Mouse (Mus musculus) activated CD4-positive, CD25-positive, alpha-beta regulatory T cell, adult 4 months (primary cell): Measurements from ENCODE around the gene Ccdc24. TPM values are rescaled to one million over a fixed set of nuclear protein-coding genes. Genes with fewer than 3 reads are reported as not detected.

Experiments
- ATAC-seq: one replicate; pipeline ENCODE4 v1.8.0; 2017
- polyA plus RNA-seq, 2 experiments: library from polyadenylated mRNA; unstranded; fragments of 100-300 nt; shearing (Covaris generic); gene quantifications; one replicate each; pipeline ENCODE4 v1.2.1; 2017

Gene Ccdc24
- polyA plus RNA-seq, 2 experiments from 2014 or later = not detected

DNA sequence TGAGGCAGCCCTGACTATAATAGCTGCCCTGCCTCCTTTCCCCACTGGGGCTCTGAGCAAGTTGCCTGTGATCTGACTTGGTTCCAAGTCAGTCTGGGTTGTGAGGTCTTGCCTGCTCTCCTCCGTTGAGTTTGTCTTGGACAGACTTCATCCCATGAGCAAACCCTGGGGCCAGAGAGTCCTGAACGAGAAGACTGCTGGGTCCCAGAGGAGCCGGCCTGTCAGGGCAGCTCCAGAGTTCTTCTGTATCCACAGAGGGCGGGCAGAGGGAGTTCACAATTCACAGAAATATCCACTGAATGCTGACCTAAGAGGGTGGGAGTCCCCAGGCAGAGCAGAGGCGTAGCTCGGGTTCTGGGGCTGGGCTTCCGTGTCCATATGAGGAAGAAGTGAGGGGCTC lies 21.5 kb downstream of the Ccdc24 start:
- ATAC-seq = no peak

DNA sequence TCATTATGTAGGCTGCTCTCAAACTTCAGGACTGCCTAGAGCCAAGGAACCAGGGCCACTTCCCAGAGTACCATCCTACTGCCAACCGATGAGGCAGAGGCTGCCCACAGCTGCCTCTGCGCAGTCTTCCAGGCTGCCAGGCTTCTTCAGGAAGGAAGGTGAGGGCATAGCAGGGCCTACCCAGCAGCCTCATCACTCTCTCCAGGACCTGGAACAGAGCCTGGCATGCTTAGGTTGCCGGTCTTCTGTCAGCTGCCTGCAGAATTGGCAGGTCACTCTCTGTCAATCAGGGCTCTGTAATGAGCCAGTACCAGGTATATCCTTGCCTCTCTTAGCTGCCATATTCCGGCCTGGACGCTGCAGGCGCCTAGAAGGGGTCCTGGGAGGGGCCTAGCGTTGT lies 22.2 kb downstream of the Ccdc24 start:
- no peak for ATAC-seq

DNA sequence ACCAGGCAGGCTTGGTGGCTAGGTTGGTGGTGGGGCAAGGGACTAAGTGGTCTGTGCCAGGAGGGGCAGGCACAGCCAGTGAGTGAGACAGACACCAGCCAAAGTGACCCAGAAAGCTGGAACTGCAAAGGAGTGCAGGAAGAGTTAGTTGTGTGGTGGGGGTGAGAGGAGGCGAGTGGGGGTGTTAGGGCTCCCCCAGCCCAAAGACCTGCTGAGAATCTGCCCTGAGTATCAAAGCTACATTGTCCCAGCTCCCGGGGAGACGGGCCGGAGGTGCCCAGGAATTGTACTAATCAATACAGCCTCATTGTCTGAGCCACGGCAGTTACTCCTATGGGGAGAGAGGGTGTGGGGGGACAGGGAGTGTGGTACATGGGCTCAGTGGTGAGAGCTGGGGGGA lies 22.9 kb downstream of the Ccdc24 start:
- ATAC-seq = no peak

DNA sequence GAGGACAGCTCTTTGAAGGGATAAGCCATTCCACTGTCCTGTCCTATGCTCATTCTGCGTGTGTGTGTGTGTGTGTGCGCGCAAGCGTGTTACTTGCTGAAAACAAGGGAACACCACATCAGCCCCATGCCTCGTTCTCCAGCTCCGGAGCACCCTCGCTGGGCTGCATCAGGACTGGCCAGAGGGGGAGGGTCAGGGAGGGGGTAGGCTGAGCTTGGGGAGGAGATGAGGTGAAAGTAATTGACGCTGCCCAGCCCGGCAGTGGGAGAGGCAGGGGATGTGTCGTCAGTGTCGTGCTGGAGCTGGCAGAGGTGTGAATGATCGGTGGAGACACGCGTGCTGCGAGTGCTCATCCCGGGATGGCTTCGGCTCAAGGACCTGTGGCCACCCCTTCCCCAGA lies 23.3 kb downstream of the Ccdc24 start:
- no peak for ATAC-seq

DNA sequence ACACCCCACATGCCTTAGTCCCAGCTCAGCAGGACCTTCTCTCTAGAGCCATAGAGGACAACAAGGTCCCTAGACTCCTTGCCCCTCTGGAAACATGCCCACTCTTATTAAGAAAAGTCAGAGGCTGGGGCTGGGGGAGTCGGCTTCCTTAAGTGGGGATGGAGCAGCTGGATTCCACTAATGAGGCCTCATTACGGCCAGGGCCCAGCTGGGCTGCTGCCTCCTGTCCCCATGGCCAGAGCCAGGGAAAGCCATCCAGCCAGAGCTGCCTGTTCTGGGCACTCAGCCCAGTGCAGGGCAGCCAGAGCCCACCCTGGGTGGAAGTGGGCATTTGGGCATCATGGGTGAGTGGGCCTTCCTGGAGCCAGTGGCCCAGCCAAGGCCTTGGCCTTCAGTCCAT lies 25.3 kb downstream of the Ccdc24 start:
- no peak for ATAC-seq

DNA sequence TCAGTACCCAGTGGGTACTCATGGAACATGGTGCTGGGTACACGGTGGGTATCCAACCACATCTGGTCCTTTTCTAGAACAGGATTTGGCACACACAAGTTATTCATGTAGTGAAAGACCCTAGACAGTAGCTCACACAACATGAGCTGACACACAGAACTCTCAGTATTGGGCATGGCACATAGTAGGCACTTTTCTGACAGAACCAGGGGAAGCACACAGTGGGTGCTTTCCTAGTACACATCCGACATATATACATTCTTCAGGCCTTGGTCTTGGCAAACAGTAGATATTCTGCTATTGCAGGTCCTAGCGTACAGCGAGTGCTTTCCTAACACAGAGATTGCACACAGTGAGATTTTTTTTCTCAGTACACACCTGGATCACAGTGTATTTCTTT lies 26.1 kb downstream of the Ccdc24 start:
- no peak for ATAC-seq

DNA sequence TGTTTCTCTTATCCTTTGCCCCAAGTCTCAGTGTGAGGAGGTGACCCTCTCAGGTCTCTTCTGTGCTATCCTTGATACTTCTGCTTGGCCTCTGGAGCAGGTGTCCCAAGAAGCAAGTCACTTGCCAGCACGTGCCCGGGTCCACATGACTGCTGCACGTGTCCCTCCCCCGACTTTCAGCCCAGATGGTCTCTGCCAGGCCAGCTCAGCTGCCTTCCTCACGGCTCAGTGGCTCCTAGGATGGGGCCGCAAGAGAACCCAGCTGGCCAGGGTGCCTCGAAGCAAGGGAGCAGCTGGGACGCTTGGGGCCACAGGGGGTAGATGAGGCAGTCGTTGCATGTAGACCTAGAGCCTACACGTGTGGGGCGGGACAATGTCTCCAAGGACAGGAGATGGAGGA lies 27.0 kb downstream of the Ccdc24 start:
- no peak for ATAC-seq

DNA sequence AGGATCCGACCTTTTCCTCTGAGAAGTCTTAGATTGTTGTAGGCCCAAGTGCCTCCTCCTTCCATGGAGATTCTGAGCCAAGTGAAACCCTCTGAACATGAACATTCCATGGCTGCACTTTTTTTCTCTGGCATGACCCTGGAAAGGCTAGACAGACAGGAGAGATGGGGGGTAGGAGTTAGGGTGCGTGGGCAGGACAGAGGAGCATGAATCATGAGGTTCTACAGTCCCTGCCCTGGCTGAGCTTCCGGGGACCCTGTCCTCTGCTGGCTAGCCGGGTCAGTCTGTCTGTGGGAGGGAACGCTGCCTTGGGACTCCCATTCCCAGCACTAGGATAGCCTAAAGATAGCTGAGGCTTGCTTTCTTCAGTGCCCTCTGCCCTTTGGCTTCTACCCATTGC lies 27.9 kb downstream of the Ccdc24 start:
- ATAC-seq = no peak

DNA sequence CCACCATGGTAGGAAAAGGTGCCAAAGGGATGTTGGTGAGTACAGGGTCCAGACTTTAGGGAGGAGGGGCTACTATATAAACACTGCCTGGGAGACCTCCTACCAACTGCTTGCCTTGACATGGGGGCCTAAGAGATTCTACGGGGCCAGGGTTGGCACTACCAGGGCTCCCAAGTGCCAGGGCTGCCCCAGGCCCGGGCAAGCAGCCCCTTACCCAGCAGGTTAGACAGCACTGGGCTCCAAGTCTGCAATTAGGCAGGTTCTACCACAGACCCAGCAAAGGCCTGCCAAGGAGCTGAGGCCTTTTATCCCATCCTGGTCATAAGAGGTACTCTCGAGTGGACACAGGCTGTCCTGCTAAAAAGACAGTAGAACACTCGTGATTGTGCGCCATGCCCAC lies 29.3 kb downstream of the Ccdc24 start:
- no peak for ATAC-seq

DNA sequence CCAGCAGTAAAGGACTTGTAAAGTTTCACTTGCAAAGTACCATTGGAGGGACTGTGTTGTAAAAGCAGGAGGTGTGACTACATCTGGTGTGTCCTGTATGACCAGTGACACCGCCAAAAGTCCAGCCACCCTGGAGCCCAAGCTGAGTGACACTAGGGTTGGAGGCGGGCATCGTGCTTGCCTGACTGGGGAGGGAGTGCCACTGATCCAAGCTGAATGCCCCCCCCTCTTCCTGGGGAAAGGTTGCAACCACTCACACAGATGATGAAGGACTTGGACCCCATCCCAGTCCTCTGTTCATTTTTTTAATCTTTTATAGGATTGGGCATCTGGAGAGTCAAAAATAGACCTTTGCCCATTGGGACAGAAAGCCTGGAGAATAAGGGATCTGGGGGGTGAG lies 30.8 kb downstream of the Ccdc24 start:
- no peak for ATAC-seq

DNA sequence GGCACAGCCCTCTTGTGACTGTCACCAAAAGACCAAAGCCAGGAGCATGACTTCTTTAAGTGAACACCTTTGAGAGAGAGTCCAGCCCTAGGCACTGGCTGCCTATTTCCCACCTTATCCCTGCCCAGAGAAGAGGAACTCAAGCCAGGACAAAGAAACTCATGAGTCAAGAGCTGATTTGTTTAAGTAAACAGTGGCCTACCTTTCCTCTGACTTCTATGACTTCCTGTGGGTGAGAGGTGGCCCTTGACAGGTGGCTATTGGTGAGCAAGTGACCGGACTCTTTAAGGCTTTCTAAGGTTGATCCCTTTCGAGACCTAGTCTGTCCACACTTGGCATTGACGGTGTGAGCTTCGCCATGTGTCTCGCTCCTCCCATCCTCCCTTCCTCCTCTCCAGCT lies 31.5 kb downstream of the Ccdc24 start:
- ATAC-seq = no peak

DNA sequence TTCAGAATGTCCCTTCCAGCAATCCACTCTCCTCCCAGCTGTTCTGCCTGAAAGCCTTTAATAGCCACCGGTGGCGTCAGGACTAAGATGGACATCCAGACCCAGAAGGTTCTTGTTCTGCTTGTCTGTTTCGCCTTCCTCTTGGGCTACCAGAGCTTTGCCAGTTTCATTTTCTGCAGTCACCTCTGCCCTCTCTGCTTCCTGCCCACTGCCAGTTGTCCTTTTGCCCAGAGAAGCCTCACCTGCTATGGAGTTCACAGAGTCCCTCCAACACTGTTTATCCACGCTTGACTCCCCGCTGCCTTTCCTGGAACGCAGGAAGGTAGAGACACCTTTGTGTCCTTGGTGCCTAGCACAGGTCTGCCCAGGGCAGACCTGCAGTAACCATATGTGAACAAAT lies 33.0 kb downstream of the Ccdc24 start:
- no peak for ATAC-seq

DNA sequence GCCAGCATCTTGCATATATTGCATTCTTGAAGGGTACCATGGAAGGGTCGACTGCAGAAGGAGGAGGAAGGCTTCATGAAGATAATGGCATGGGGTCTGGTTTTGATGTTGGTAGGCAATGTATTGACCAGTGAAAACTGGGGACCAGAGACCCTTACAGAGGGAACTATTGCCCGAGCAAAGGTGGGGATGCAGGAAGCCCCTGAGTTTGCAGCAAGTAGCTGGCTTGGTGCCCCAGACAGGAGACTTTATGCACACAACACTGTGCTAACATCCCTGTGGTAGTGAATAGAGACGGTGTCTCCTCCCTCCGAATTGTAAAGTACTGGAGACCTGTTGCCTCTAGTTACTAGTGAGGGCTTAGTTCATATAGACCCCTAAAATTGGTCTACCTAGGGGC lies 35.1 kb downstream of the Ccdc24 start:
- ATAC-seq = no peak

DNA sequence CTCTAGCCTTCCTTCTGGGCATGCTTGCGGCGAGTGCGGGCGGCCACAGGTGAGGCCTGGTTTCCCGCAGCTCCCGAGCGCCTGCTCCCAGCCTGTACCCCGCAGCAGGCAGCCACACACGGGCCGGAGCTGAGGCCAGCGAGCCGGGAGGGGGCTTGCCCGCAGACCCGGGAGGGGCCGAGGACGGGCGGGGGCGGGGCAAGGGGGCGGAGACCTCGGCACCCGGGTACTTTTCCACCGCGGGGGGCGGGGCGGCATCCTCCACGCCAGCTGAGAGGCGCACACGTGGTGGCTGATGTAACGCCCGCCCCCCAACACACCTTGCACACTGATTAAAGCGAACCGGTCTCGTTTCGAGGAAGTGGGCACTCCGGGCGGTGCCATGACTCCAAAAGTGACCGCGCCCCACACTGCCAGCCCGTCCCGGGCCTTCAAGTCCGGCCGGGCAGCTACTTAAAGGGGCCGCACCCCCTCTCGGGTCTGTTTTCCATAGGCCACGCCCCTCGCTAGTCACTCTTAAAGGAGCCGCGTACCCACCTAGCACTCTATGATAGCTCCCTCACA lies 36.1 kb downstream of the Ccdc24 start:
- ATAC-seq = peak; percentile 78

DNA sequence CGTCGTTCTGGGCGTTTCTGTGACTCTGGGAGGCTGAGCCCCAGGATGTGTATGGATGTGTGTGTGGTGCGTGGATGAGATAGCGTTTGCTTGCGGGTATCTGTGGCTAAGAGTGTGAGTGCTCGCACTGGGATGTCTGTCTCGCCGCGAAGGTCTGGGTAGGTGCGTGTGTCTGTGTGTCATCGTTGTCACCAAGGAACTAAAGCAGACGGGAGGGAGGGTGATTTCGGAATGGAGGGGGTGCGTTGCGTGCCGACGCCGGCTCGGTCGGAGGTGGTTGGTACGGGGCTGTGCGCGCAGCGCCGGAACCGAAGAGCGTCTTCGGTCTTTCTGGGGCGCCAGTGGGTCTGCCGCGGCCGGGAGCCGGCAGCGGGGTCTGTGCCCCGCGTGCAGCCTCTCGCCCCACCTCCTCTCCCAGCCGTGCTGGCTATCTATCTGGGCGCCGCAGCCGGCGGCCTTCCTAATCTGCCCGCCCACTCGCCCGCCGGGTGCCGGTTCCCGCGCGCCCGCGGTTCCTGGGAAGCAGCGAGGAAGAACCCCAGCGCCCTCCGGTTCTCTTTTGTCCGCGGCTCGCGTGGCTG lies 36.7 kb downstream of the Ccdc24 start:
- peak; percentile 17 for ATAC-seq

DNA sequence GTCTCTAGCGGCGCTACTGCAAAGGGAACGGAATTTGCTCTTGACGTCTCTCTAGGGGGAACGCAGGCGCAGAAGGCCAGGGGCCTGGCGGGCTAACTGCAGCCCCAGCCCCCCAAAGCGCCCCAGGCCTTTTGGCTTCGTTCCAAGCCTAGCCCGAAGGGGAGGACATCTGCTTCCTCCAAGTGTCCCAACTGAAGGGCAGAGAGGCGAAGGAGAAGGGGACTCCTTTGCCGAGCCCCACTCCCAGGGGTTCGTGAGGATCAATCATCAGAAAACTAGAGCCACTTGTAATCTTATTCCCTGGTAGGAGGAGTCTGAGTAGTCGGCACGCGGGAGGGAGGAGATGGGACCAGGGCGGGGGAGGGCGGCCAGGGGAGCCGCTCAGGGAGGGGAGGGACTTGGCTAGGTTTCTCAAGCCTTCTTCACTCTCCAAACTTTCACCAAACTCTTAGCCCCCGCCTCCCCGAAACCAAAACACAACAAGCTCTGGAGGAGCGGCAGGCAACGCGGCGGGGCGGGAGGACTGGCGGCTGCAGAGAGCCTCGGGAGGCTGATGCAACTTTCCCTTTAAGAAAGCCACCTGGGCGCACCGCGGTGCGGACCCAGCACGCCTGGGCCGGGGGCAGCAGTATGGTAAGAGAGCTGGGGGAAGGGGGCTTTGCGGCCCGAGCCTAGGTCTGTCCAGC lies 37.4 kb downstream of the Ccdc24 start:
- ATAC-seq = peak; percentile 4

DNA sequence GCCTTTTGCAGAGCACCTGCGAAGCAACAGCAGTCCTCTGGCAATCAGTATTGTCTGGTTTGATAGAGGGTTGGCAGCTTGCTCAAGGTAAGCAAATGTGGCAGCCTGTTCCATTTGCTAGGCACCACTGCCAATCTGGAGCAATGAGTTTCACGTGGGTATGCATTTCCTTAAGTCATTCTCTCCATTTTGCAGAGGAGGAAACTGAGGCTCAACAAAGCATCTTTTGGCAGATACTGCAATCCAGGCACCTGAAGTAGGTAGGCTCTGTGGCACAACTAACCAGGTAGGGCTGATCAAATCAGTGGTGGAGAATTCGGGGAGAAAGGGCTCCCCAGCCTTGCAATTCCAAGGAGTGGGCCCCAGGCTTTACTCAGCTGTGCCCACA lies 37.9 kb downstream of the Ccdc24 start, which contains the start of gene Slc6a9:
Slc6a9 (plus strand) TSS at position 50 of the 388 bp plus-strand sequence.
- ATAC-seq = no peak

DNA sequence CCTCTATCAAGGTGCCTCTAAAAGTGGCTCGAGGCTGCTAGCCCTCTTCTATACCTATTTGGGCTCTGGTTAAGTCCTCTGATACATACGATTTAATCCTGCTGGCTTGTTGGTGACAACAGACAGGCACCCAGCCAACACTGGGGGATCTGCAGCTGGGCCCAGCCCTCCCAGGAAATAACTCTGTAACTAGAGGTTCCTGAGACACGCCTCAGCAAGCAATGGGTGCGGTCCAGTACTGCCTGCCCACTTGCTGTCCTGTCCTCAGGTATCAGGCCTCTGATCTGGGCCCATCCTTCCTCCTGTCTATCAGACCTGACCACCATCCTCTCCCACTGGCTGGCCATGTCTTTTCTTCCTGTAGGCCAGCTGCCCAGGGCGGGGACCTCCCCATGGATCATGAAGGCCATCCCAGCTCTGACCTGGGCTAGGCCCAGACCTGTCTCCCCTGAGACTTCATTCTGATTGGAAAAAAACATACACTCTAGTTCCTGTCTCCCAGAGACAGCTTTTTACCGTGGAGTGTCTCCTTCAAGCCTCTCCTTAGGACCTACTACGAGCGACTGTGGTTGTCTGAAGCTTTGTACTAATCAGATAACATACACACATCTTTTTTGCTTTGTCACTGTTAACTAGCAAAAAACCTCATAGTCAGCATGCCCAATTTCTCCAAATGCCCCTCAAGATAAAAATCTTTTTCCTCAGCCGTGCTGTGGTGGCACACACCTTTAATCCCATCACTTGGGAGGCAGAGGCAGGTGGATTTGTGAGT lies 40.3 kb downstream of the Ccdc24 start:
- ATAC-seq = no peak

DNA sequence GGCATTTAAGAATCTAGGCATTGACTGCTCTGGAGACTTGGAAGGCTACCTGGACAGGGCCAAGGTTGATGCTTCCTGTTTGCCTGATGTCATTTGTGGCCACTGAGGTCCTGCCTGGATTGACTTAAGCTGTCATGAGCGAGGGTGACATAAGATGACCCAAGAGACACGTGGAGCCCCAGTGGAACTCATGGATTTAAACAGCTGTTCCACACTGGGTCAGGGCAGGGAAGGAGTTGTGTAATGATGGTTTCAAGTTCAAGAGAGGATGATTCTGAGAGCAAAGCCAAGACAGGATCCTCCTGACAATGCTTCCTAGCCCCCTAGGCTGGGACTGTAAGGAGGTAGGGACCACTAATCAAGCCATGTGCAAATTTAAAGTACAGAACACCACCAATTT lies 40.9 kb downstream of the Ccdc24 start:
- no peak for ATAC-seq

DNA sequence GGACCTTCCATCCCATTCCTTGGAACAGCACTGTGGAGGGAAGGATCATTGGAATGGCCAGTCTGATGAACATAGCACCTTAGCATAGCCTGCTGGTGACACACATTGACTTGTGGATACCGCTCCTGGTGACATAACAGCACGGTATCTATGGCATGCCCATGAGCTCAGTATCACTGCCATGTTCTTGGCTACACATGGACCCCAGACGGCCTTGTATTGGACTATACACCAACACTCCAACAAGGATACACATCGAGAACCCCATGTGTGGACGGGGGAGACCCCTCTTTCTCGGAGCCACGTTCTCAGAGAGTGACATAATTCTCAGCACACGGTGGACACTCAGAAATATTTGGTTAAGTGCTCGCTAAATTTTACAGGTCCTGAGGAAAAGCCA lies 41.6 kb downstream of the Ccdc24 start:
- ATAC-seq = no peak

DNA sequence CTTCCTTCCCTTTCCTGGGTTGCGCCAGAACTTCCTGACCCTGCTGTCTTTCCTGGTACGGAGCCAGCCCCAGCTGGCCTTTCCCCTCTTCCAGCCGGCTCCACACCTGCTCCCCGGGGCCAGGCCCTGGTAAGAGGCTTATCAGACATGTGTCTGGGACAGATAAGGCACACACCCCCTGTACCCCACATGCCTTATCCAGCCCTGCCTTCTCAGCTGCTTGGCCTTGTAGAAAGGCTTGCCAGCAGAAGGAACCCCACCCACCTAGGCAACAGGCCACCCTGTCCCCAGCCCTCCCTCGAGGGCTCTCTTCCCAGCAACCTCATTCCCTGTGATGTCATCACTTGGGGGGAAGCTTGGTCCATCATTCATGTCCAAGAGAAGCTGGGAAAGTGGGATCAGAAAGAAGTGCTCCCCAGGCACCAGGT lies 42.2 kb downstream of the Ccdc24 start:
- ATAC-seq = no peak

DNA sequence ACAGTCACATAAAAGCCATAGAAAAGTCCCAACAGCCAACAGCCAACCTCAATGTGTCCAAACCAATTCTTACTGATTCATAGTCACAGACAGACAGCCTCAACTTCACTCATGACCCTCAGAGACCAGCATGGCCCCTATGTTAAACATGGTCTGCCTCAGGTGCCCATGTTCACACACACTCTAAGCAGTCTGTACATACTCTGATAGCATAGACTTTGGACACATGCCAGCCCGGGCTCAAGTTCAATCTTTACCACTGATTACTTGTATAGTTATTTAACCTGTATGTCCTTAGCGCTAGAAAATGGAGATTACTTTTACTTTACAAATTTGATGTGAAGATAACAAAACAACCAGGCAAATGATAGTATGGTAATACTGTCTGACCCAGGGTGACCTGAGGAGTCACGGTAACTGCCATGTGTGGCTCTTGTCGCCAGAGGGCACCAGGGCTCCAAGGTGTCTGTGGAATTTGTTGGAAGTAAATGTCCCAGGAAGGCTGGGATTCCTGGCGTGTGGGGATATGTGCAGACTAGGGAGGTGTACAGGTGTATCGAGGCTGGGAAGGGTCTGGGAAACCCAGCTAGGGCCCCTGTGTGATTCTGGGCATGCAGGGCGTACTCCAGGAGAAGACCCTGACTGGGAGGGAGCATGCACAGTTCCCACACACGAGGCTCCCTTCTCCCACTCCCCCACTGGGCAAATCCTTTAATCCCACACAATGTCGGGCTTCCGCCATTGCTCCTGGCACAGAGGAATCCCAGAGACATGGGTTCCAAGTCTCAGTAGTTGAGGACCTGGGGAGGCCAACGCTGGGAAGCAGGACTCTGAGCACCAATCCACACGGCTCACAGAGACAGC lies 42.9 kb downstream of the Ccdc24 start:
- no peak for ATAC-seq
